Mouse (Mus musculus) MEL (cell line): ENCODE data around the gene Derl3. TPM values are rescaled to one million over a fixed set of nuclear protein-coding genes. Genes with fewer than 3 reads are reported as not detected.

Experiments
- DNase-seq: peaks from one replicate; pipeline ENCODE4 v3.0.0; 2011; ENCODE audit warnings: low read depth, low spot score
- H3K27ac ChIP-seq: 2 replicates; pipeline ENCODE4 v1.5.1; 2012; ENCODE audit warnings: low read depth, mild to moderate bottlenecking, control low read depth, low read length, moderate library complexity; ENCODE audit not compliant: control insufficient read depth
- H3K27me3 ChIP-seq, 2 experiments: fragments of 150-350 bp in 1 of 2; sonication (generic) in 1 of 2; 2 replicates each; pipeline ENCODE4 v1.6.1; 2012; ENCODE audit warnings: low read length in 2 of 2, mild to moderate bottlenecking in 2 of 2, improper control_type of control experiment in 1 of 2, moderate library complexity in 1 of 2; ENCODE audit not compliant: insufficient read depth in 2 of 2, control insufficient read depth in 1 of 2
- H3K36me3 ChIP-seq, 2 experiments: 2 replicates each; pipeline ENCODE4 v1.6.1; 2012 to 2014; ENCODE audit warnings: low read length in 2 of 2, improper control_type of control experiment in 1 of 2, inconsistent platforms in 1 of 2, mild to moderate bottlenecking in 1 of 2; ENCODE audit not compliant: insufficient read depth in 2 of 2, control insufficient read depth in 1 of 2
- H3K4me1 ChIP-seq, 2 experiments: fragments of 150-350 bp in 1 of 2; sonication (generic) in 1 of 2; 2 replicates each; pipeline ENCODE4 v1.6.1; 2012; ENCODE audit warnings: low read length in 2 of 2, improper control_type of control experiment in 1 of 2, mild to moderate bottlenecking in 1 of 2; ENCODE audit not compliant: insufficient read depth in 2 of 2, control insufficient read depth in 1 of 2
- H3K4me3 ChIP-seq, 2 experiments: fragments of 150-350 bp in 1 of 2; sonication (generic) in 1 of 2; 2 replicates each; pipeline ENCODE4 v1.5.1; 2012; ENCODE audit warnings: low read depth in 2 of 2, low read length in 2 of 2, mild to moderate bottlenecking in 2 of 2, moderate library complexity in 2 of 2, control low read depth in 1 of 2, improper control_type of control experiment in 1 of 2; ENCODE audit not compliant: control insufficient read depth in 1 of 2, insufficient read depth in 1 of 2
- H3K79me2 ChIP-seq: 2 replicates; pipeline ENCODE4 v1.6.1; 2012; ENCODE audit warnings: mild to moderate bottlenecking, low read length, moderate library complexity; ENCODE audit not compliant: control insufficient read depth, poor library complexity, insufficient read depth
- H3K9ac ChIP-seq: 2 replicates; pipeline ENCODE4 v1.6.1; 2012; ENCODE audit warnings: low read depth, mild to moderate bottlenecking, control low read depth, low read length, moderate library complexity; ENCODE audit not compliant: control insufficient read depth, poor library complexity, severe bottlenecking
- H3K9me3 ChIP-seq: fragments of 150-350 bp; sonication (generic); replicated peaks from 2 replicates; pipeline ENCODE4 v1.6.1; 2012; ENCODE audit warnings: mild to moderate bottlenecking, low read length, improper control_type of control experiment, moderate library complexity; ENCODE audit not compliant: insufficient read depth
- BHLHE40 ChIP-seq: IDR thresholded peaks from 2 replicates; pipeline ENCODE4 v1.6.1; 2012; ENCODE audit warnings: low read depth, mild to moderate bottlenecking, inconsistent platforms, low read length, improper control_type of control experiment, borderline replicate concordance
- CHD2 ChIP-seq: IDR thresholded peaks from 2 replicates; pipeline ENCODE4 v1.6.1; 2011; ENCODE audit warnings: low read length, improper control_type of control experiment
- CTCF ChIP-seq, 3 experiments: IDR thresholded peaks in 2 of 3; conservative IDR thresholded peaks in 1 of 3; 2 replicates each; pipeline ENCODE4 v1.5.1; 2011 to 2012; ENCODE audit warnings: low read length in 3 of 3, low read depth in 2 of 3, mild to moderate bottlenecking in 2 of 3, improper control_type of control experiment in 1 of 3, inconsistent platforms in 1 of 3, mixed read lengths in 1 of 3, moderate library complexity in 1 of 3; ENCODE audit not compliant: control insufficient read depth in 1 of 3, insufficient read depth in 1 of 3, poor library complexity in 1 of 3, severe bottlenecking in 1 of 3
- E2F4 ChIP-seq: IDR thresholded peaks from 2 replicates; pipeline ENCODE4 v1.6.1; 2011; ENCODE audit warnings: low read depth, low read length, improper control_type of control experiment, borderline replicate concordance
- GATA1 ChIP-seq: IDR thresholded peaks from 2 replicates; pipeline ENCODE4 v1.6.1; 2011; ENCODE audit warnings: low read depth, low read length, improper control_type of control experiment
- HCFC1 ChIP-seq: IDR thresholded peaks from 2 replicates; pipeline ENCODE4 v1.6.1; 2012; ENCODE audit warnings: low read depth, mild to moderate bottlenecking, inconsistent platforms, low read length, improper control_type of control experiment, moderate library complexity
- KAT2A ChIP-seq: conservative IDR thresholded peaks from 2 replicates; pipeline ENCODE4 v1.6.1; 2012; ENCODE audit warnings: low read depth, low read length, improper control_type of control experiment, inconsistent platforms
- MAFK ChIP-seq: IDR thresholded peaks from 2 replicates; pipeline ENCODE4 v1.6.1; 2011; ENCODE audit warnings: low read depth, mild to moderate bottlenecking, low read length, improper control_type of control experiment, borderline replicate concordance
- MAX ChIP-seq: IDR thresholded peaks from 2 replicates; pipeline ENCODE4 v1.6.1; 2011; ENCODE audit warnings: low read length, improper control_type of control experiment
- MAZ ChIP-seq: IDR thresholded peaks from 2 replicates; pipeline ENCODE4 v1.6.1; 2012; ENCODE audit warnings: low read depth, mild to moderate bottlenecking, inconsistent platforms, low read length, improper control_type of control experiment
- MXI1 ChIP-seq: IDR thresholded peaks from 2 replicates; pipeline ENCODE4 v1.6.1; 2011; ENCODE audit warnings: mild to moderate bottlenecking, low read depth, low read length, improper control_type of control experiment
- MYB ChIP-seq: IDR thresholded peaks from 2 replicates; pipeline ENCODE4 v1.6.1; 2011; ENCODE audit warnings: mild to moderate bottlenecking, low read depth, low read length, improper control_type of control experiment
- MYC ChIP-seq: IDR thresholded peaks from 2 replicates; pipeline ENCODE4 v1.6.1; 2011; ENCODE audit warnings: low read depth, mild to moderate bottlenecking, low read length, improper control_type of control experiment, moderate library complexity
- NELFE ChIP-seq: IDR thresholded peaks from 2 replicates; pipeline ENCODE4 v1.6.1; 2011; ENCODE audit warnings: low read depth, low read length, improper control_type of control experiment
- NRF1 ChIP-seq: IDR thresholded peaks from 2 replicates; pipeline ENCODE4 v1.6.1; 2014; ENCODE audit warnings: low read depth, mild to moderate bottlenecking, inconsistent platforms, low read length, improper control_type of control experiment, moderate library complexity; ENCODE audit not compliant: poor library complexity, insufficient read depth, severe bottlenecking
- POLR2A ChIP-seq, 2 experiments: IDR thresholded peaks; 2 replicates each; pipeline ENCODE4 v1.6.1; 2011 to 2012; ENCODE audit warnings: low read length in 2 of 2, mild to moderate bottlenecking in 2 of 2, control low read depth in 1 of 2, improper control_type of control experiment in 1 of 2, low read depth in 1 of 2, moderate library complexity in 1 of 2; ENCODE audit not compliant: control insufficient read depth in 1 of 2, insufficient read depth in 1 of 2, poor library complexity in 1 of 2
- POLR2AphosphoS5 ChIP-seq: IDR thresholded peaks from 2 replicates; pipeline ENCODE4 v1.6.1; 2012; ENCODE audit warnings: low read depth, borderline replicate concordance, mild to moderate bottlenecking, inconsistent platforms, low read length, moderate library complexity, mixed read lengths
- RCOR1 ChIP-seq: IDR thresholded peaks from 2 replicates; pipeline ENCODE4 v1.6.1; 2012; ENCODE audit warnings: low read depth, mild to moderate bottlenecking, inconsistent platforms, low read length, improper control_type of control experiment
- SIN3A ChIP-seq: IDR thresholded peaks from 2 replicates; pipeline ENCODE4 v1.6.1; 2012; ENCODE audit warnings: low read length, improper control_type of control experiment, inconsistent platforms
- TAL1 ChIP-seq: IDR thresholded peaks from 2 replicates; pipeline ENCODE4 v1.6.1; 2012; ENCODE audit warnings: mild to moderate bottlenecking, inconsistent platforms, low read length, moderate library complexity, mixed read lengths
- TBP ChIP-seq: IDR thresholded peaks from 2 replicates; pipeline ENCODE4 v1.8.0; 2011; ENCODE audit warnings: low read depth, low read length, improper control_type of control experiment
- TCF12 ChIP-seq: IDR thresholded peaks from 2 replicates; pipeline ENCODE4 v1.6.1; 2014; ENCODE audit warnings: low read depth, mild to moderate bottlenecking, inconsistent platforms, low read length, improper control_type of control experiment, moderate library complexity
- USF2 ChIP-seq, 2 experiments: IDR thresholded peaks; 2 replicates each; pipeline ENCODE4 v1.6.1; 2011 to 2012; ENCODE audit warnings: improper control_type of control experiment in 2 of 2, low read length in 2 of 2, borderline replicate concordance in 1 of 2, inconsistent platforms in 1 of 2, low read depth in 1 of 2, mild to moderate bottlenecking in 1 of 2; ENCODE audit not compliant: insufficient read depth in 1 of 2
- ZKSCAN1 ChIP-seq: IDR thresholded peaks from 2 replicates; pipeline ENCODE4 v1.6.1; 2012; ENCODE audit warnings: low read depth, mild to moderate bottlenecking, inconsistent platforms, low read length, improper control_type of control experiment, moderate library complexity
- ZMIZ1 ChIP-seq: IDR thresholded peaks from 2 replicates; pipeline ENCODE4 v1.6.1; 2012; ENCODE audit warnings: low read depth, mild to moderate bottlenecking, inconsistent platforms, low read length, improper control_type of control experiment, moderate library complexity
- polyA plus RNA-seq, 2 experiments: library from polyadenylated mRNA; stranded (reverse) in 1 of 2; unstranded in 1 of 2; fragments of >175 nt in 1 of 2; fragments of >200 nt in 1 of 2; gene quantifications; 2 replicates each; pipeline versions ENCODE4 v1.2.1 to v1.2.4; 2012; ENCODE audit warnings: low replicate concordance in 2 of 2, low read depth in 1 of 2; ENCODE audit not compliant: insufficient read length in 2 of 2, insufficient read depth in 1 of 2, missing spikeins in 1 of 2
- total RNA-seq: library from RNA; depleted of rRNA; stranded (reverse); fragments of 300-350 nt; gene quantifications from 2 replicates; pipeline ENCODE4 v1.2.3, GENCODE M21; 2012

Gene Derl3
- total and polyA plus RNA-seq, 3 experiments: 0.69 to 1.5 TPM; not detected in 1

GRCm38 (mm10) chr10:75851681-75852080 lies 41.5 kb upstream of the Derl3 start:
- H3K27ac ChIP-seq: no peak overlapping the region
- no peaks in the 10 kb centered on the region for H3K27me3 ChIP-seq
- H3K36me3 ChIP-seq: no peaks in the 10 kb centered on the region
- no peaks in the 10 kb centered on the region; a peak in 1 of 4 replicates for H3K4me1 ChIP-seq
- no peak overlapping the region for H3K9ac ChIP-seq
- H3K4me3 ChIP-seq: no peak overlapping the region
- H3K9me3 ChIP-seq: no peaks in the 10 kb centered on the region
- TF ChIP-seq MXI1: no peak
- TF ChIP-seq NELFE: no peak
- no peak for TF ChIP-seq TCF12
- no peak for TF ChIP-seq CHD2
- TF ChIP-seq BHLHE40: no peak
- no peak for TF ChIP-seq GATA1
- no peak for TF ChIP-seq KAT2A
- no peak for TF ChIP-seq USF2 (IDR thresholded peaks at IDR 0.05; ENCODE audit: borderline replicate concordance in 1 of 2, insufficient read depth in 1 of 2, low read depth in 1 of 2, low read length in 2 of 2)
- TF ChIP-seq MAFK: no peak
- TF ChIP-seq CTCF (IDR thresholded peaks at IDR 0.05 in 2 of 3, conservative IDR thresholded peaks at IDR 0.05 in 1 of 3; ENCODE audit: control insufficient read depth in 1 of 3, insufficient read depth in 1 of 3, low read depth in 2 of 3, low read length in 3 of 3, poor library complexity in 1 of 3, severe bottlenecking in 1 of 3): no peak
- TF ChIP-seq RCOR1: no peak
- no peak for TF ChIP-seq MYC
- no peak for TF ChIP-seq MYB
- TF ChIP-seq TAL1: no peak
- no peak for TF ChIP-seq SIN3A
- TF ChIP-seq MAZ: no peak
- H3K79me2 ChIP-seq: no peaks in the 10 kb centered on the region
- DNase-seq: no peak

GRCm38 (mm10) chr10:75852539-75853125 lies 40.6 kb upstream of the Derl3 start:
- TF ChIP-seq CHD2 (no peak), MAX (no peak), ZMIZ1 (no peak), TAL1 (no peak), TBP (no peak), POLR2AphosphoS5 (no peak), E2F4 (no peak), BHLHE40 (no peak), HCFC1 (no peak), ZKSCAN1 (no peak), POLR2A (IDR thresholded peaks at IDR 0.05; ENCODE audit: control insufficient read depth in 1 of 2, insufficient read depth in 1 of 2, low read depth in 1 of 2, low read length in 2 of 2, poor library complexity in 1 of 2) (no peak), NRF1 (no peak)
- TF ChIP-seq, all 39 proteins: peak for 0
- Histone ChIP-seq H3K9me3 (no peaks in the 10 kb centered on the region), H3K36me3 (no peaks in the 10 kb centered on the region), H3K4me1 (no peaks in the 10 kb centered on the region; a peak in 1 of 4 replicates), H3K4me3 (no peak overlapping the region), H3K79me2 (no peaks in the 10 kb centered on the region), H3K9ac (no peak overlapping the region), H3K27ac (no peak overlapping the region), H3K27me3 (no peaks in the 10 kb centered on the region)
- no peak for DNase-seq
